Mouse (Mus musculus) bone marrow, adult 2 months (tissue): ENCODE results near the gene Klhl26.

Experiments
- CTCF ChIP-seq: fragments of 200-500 bp; IDR thresholded peaks from 2 replicates; pipeline ENCODE4 v1.5.1; 2011; ENCODE audit warnings: low read length, control low read depth; ENCODE audit not compliant: control insufficient read depth, insufficient read depth
- POLR2A ChIP-seq: fragments of 200-500 bp; IDR thresholded peaks from 2 replicates; pipeline ENCODE4 v1.6.1; 2011; ENCODE audit warnings: low read depth, mild to moderate bottlenecking, control low read depth, low read length, borderline replicate concordance; ENCODE audit not compliant: control insufficient read depth

DNA sequence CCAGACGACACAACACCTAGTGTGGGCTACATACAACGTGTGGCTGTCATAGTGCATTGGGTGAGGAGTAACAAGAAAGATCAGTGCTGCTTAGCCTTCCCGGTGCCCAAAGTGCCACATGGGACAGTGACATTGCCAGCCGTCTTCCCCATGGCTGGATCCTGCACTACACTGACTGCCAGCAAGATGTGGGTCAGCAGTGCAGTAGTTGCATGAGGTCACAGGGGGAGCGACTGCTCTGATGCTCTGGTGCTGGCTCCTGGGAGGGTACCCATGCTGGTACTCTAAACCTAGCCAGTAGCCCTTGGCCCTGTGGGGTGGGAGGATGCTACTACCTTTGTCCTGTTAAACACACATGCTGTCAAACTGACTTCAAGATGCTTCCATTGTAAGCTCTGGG, 16.6 kb downstream of the Klhl26 start:
- no peak for TF ChIP-seq POLR2A
- TF ChIP-seq CTCF, result no peak
